Mouse (Mus musculus) spleen, adult 2 months (tissue): ENCODE results near the gene Slc34a2. TPM values are rescaled to one million over a fixed set of nuclear protein-coding genes. Genes with fewer than 3 reads are reported as not detected.

Experiments used
- DNase-seq, 2 experiments: peaks; one replicate each; pipeline versions ENCODE4 v3.0.0 to v3.0.0-alpha.2; 2012 to 2021; ENCODE audit warnings: low spot score in 2 of 2, low read depth in 1 of 2
- H3K27ac ChIP-seq: fragments of 200-500 bp; 2 replicates; pipeline ENCODE4 v1.5.1; 2012; ENCODE audit warnings: low read length, inconsistent platforms; ENCODE audit not compliant: insufficient read depth
- H3K27me3 ChIP-seq: fragments of 200-500 bp; 2 replicates; pipeline ENCODE4 v1.6.1; 2012; ENCODE audit warnings: mild to moderate bottlenecking, moderate library complexity, low read length, inconsistent platforms; ENCODE audit not compliant: control insufficient read depth, insufficient read depth
- H3K36me3 ChIP-seq: fragments of 200-500 bp; 2 replicates; pipeline ENCODE4 v1.6.1; 2012; ENCODE audit warnings: mild to moderate bottlenecking, low read length, inconsistent platforms; ENCODE audit not compliant: control insufficient read depth, insufficient read depth
- H3K4me1 ChIP-seq: fragments of 200-500 bp; 2 replicates; pipeline ENCODE4 v1.6.1; 2011; ENCODE audit warnings: inconsistent platforms; ENCODE audit not compliant: control insufficient read depth, insufficient read depth, insufficient read length
- H3K4me3 ChIP-seq: fragments of 200-500 bp; 2 replicates; pipeline ENCODE4 v1.5.1; 2011; ENCODE audit warnings: mild to moderate bottlenecking, inconsistent platforms; ENCODE audit not compliant: insufficient read depth, insufficient read length; ENCODE audit errors: extremely low read depth
- CTCF ChIP-seq: fragments of 200-500 bp; IDR thresholded peaks from 2 replicates; pipeline ENCODE4 v1.5.1; 2011; ENCODE audit warnings: mild to moderate bottlenecking, inconsistent platforms; ENCODE audit not compliant: insufficient read depth, insufficient read length, insufficient replicate concordance; ENCODE audit errors: extremely low read depth
- POLR2A ChIP-seq: fragments of 200-500 bp; IDR thresholded peaks from 2 replicates; pipeline ENCODE4 v1.6.1; 2011; ENCODE audit warnings: low read depth, low read length, inconsistent platforms
- WGBS: fragments of 180-500 bp; shearing (Covaris S2); methylation state at CpG from one replicate; pipeline ENCODE4 v1.1.7; 2018; 5-methylcytosine and 5-hydroxymethylcytosine counted together
- polyA plus RNA-seq: library from polyadenylated mRNA; depleted of rRNA; stranded (reverse); fragments of >200 nt; gene quantifications from 2 replicates; pipeline ENCODE4 v1.2.3, GENCODE M21; 2012

Slc34a2 gene
- polyA plus RNA-seq, 1 experiment, result not detected

GRCm38 (mm10) chr5:53009027-53009769 lies 28.7 kb upstream of the Slc34a2 start:
- Histone ChIP-seq H3K36me3 (no peaks in the 10 kb centered on the region), H3K27me3 (no peaks in the 10 kb centered on the region), H3K27ac (no peak overlapping the region), H3K4me3 (no peak overlapping the region), H3K4me1 (no peaks in the 10 kb centered on the region)
- TF ChIP-seq POLR2A (no peak), CTCF (no peak)
- no peak for DNase-seq
- 78% methylated on average over 8 of the region's 8 CpGs for WGBS

- DNase-seq, result no peak
- Histone ChIP-seq H3K4me3 (no peak overlapping the region), H3K4me1 (no peaks in the 10 kb centered on the region), H3K36me3 (no peaks in the 10 kb centered on the region), H3K27me3 (no peaks in the 10 kb centered on the region), H3K27ac (no peak overlapping the region)
- 84% methylated on average over 4 of the region's 4 CpGs for WGBS
- TF ChIP-seq POLR2A (no peak), CTCF (no peak)
These were observed 28.1 kb upstream of the Slc34a2 start for GRCm38 (mm10) chr5:53009770-53010133.

- Histone ChIP-seq H3K27ac (no peak overlapping the region), H3K4me3 (no peak overlapping the region), H3K36me3 (no peaks in the 10 kb centered on the region), H3K27me3 (no peaks in the 10 kb centered on the region), H3K4me1 (no peaks in the 10 kb centered on the region)
- no peak for DNase-seq
- WGBS, result 92% methylated on average over 3 of the region's 3 CpGs
- no peak for TF ChIP-seq POLR2A
These were observed 26.6 kb upstream of the Slc34a2 start for GRCm38 (mm10) chr5:53011327-53011726.

GRCm38 (mm10) chr5:53016606-53017005 lies 21.3 kb upstream of the Slc34a2 start:
- H3K4me3 ChIP-seq, result no peak overlapping the region
- H3K27ac ChIP-seq, result no peak overlapping the region
- no peaks in the 10 kb centered on the region for H3K4me1 ChIP-seq
- H3K27me3 ChIP-seq, result no peaks in the 10 kb centered on the region
- 81% methylated on average over 5 of the region's 5 CpGs for WGBS
- no peak for TF ChIP-seq CTCF
- no peak for TF ChIP-seq POLR2A
- H3K36me3 ChIP-seq, result no peaks in the 10 kb centered on the region
- DNase-seq, result no peak

- no peaks in the 10 kb centered on the region for H3K4me1 ChIP-seq
- no peak overlapping the region for H3K27ac ChIP-seq
- H3K27me3 ChIP-seq, result no peaks in the 10 kb centered on the region
- H3K4me3 ChIP-seq, result no peak overlapping the region
- TF ChIP-seq POLR2A (no peak), CTCF (no peak)
- 81% methylated on average over 4 of the region's 4 CpGs for WGBS
- no peak for DNase-seq
- H3K36me3 ChIP-seq, result no peaks in the 10 kb centered on the region
These were observed 19.6 kb upstream of the Slc34a2 start for GRCm38 (mm10) chr5:53018316-53018715.

- H3K4me3 ChIP-seq, result no peak overlapping the region
- no peaks in the 10 kb centered on the region for H3K4me1 ChIP-seq
- DNase-seq, result no peak
- H3K27ac ChIP-seq, result no peak overlapping the region
- no peak for TF ChIP-seq CTCF
- TF ChIP-seq POLR2A, result no peak
- no peaks in the 10 kb centered on the region for H3K36me3 ChIP-seq
- no peaks in the 10 kb centered on the region for H3K27me3 ChIP-seq
- 80% methylated on average over 2 of the region's 2 CpGs for WGBS
These were observed 14.4 kb upstream of the Slc34a2 start for GRCm38 (mm10) chr5:53023432-53023831.

GRCm38 (mm10) chr5:53023901-53024300 lies 14.0 kb upstream of the Slc34a2 start:
- no peak for DNase-seq
- Histone ChIP-seq H3K4me1 (no peaks in the 10 kb centered on the region), H3K27me3 (no peaks in the 10 kb centered on the region), H3K4me3 (no peak overlapping the region), H3K36me3 (no peaks in the 10 kb centered on the region), H3K27ac (no peak overlapping the region)
- WGBS, result 89% methylated on average over 5 of the region's 5 CpGs
- no peak for TF ChIP-seq CTCF
- no peak for TF ChIP-seq POLR2A
